Mouse (Mus musculus) thymus, postnatal 4 days (tissue): Measurements from ENCODE around the gene Gm49368.
"Not testable (repeated sequence)": the region's sequence is repeated elsewhere in the genome, so short reads cannot be mapped to it uniquely, and the experiment has no call there.

ENCODE experiments used
- DNase-seq: peaks from one replicate; pipeline ENCODE4 v3.0.0; 2021

Gm49368 gene

GRCm38 (mm10) chr7:128133596-128133995 is 71.1 kb downstream of the Gm49368 start:
- DNase-seq: no peak

DNA sequence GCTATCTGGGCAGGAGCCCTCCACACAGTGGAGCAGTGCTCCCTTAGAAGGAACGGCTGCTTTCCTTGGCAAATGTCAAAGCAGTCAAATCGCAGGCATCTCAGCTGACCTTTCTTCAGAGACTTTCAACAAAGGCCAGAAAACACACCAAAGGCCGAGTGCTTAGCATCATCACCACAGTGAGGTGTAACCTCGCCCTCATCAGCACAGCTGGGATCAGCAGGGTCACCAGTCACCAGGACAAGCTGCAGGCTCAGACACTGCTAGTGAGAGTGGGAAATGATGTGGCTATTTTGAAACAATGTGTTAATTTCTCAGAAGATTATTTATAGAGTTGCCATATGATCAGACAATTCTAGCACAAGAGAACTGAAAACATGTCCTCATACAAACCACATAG is 74.4 kb downstream of the Gm49368 start:
- DNase-seq: no peak

GRCm38 (mm10) chr7:128139611-128140010 is 77.1 kb downstream of the Gm49368 start:
- no peak for DNase-seq

- no peak for DNase-seq
These were observed 88.5 kb downstream of the Gm49368 start for GRCm38 (mm10) chr7:128150970-128151369.

DNA sequence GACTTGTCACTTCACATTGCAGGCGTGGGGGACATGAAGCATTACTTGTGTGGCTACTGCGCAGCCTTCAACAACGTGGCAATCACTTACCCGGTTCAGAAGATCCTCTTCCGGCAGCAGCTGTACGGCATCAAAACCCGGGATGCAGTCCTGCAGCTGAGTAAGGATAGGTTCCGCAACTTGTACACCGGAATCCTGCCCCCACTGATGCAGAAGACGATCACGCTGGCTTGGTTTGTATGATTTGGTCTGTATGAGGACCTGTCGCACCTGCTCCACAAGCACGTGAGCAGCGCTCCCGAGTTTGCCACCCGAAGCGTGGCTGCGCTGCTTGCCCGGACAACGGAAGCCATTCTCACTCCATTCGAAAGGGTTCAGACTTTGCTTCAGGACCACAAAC is 91.6 kb downstream of the Gm49368 start, which contains the start of gene Itgad:
Gene Itgad, plus strand, starts transcription at position 301 of the 400 bp plus-strand sequence.
- DNase-seq: no peak

DNA sequence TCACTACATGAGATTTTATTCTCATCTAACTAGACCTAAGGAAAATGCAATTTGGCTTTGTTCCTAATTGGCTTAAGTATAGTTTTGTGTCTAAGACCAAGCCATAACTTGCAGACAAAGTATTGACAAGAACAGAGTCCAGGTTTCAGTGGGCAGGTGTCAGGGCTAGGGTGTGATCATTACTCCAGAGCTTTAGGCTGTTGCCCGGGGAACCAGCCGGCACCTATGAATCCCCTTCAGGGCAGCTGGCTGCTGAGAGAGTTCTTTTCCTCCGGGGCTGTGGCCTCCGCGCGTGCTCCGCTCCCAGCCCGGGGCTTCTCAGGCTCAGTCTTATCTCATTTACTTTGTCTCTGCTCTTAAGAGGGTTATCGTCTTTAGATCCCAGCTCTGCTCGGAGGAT is 92.4 kb downstream of the Gm49368 start:
- no peak for DNase-seq

DNA sequence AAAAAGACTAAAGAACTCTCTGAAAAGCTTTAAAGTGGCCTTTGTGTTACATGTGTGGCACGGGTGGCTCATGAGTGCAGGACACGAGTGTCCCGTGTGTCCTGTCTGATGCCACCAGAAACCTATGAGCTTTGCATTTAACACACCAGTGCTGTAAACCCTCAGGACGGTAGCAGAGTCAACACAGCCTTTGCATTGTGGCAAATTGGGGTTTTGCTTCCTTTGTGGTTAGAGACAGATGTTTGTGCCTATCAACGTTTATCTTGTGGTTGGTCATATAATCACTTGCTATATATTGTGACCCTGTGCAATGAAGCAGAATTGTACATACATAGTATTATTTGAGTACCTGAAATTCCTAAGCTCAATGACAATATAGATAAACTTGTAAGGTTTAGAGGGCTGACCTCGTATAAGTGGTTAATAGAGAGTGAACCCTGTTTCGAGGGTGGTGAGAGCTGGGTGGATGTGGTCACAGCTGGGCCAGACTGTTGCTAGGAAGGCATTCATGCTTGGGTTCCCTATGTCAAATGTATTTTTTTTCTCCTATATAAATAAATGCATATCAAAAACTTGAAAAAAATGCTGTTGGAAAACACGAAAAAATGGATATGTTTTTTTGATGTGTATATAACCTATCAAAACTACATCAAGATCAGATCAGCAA is 96.3 kb downstream of the Gm49368 start:
- not testable (repeated sequence) for DNase-seq

- DNase-seq: no peak
These were observed 101.5 kb downstream of the Gm49368 start for GRCm38 (mm10) chr7:128164001-128164400.

DNA sequence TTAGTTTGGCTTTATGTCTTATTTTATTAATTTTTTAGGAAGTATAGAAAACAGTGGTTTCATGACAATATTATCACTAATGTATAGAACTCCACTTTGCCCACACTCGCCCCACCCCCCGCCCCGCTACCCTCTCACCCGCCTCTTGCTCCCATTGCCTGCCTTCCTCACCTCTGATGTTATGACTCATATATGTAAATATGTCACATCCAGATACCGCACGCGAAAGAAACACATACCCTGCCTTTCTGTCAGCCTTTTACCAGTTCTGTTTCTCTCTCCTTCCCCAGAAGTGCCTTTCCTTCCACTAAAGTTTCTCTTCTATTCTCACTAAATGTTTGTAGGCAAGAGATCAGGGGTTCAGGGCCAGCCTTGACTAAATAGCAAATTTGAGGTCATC is 103.9 kb downstream of the Gm49368 start:
- DNase-seq: no peak

DNA sequence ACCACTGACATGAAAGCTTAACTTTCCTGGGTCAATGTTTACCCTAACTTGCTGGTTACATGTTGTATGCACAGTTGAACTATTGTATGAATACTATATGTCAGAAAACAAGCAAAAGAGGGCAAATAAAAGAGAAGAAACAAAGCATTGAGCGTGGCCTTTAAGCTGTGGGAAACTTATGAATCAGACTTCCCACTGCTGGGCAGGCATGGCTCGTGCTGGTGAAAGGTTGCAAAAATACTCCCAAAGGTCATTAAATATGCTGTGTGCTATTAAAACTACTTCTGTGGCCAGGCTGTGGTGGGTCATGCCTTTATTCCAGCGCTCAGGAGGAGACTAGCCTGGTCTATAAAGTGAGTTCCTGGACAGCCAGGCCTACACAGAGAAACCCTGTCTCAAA is 107.5 kb downstream of the Gm49368 start:
- DNase-seq: no peak
